Mouse (Mus musculus): ENCODE data around the gene Gstt3. TPM values are rescaled to one million over a fixed set of nuclear protein-coding genes. Genes with fewer than 3 reads are reported as not detected.

The Gstt3 gene
- polyA plus RNA-seq (2015; fragmentation: Nextera tagmentation; extraction: Ambion mirVana), result 14.9 and 15.4 TPM in 2 replicates

DNA sequence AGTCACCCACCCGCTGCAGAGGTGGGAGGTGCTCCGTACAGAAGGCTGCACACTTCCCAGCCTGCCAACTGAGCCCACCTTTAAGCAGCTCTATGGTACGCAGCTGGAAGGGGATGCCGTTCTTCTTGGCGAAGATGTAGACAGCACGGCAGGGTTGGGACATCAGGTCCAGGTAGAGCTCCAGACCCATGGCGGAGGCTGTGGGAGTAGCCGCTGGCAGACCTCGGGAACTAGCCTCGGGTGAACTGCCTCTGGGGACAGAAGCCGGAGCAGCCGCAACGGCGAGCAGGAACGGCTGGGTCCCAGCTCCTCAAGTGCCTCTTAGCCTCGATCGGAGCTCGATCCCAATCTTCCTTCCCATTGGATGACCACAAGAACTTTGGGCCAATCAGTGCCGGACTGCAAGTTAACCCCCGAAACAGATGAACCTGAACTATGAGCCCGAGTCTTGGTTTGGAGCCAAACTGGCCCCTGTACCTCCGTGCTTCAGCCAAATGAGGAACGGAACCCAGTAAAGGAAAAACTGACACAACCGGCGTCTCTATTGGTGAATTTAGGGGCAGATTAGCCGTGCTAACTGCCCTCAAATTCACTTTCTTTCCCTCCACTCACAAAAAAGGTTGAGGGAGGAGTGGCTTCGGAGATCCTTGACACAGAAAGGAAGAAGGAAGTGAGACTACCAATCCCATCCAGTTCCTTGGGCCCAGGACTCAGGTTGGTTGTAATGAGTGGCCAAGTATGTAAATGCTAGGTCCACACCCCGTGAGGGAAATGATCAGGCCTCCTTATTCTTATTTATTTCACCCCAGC is at the start of gene Gstt3, which contains the start of gene Gm20441:
Gstt3 (minus strand) TSS at position 646 of the 810 bp plus-strand sequence.
Gm20441 (minus strand) TSS at position 186 of the 810 bp plus-strand sequence.
- 1% methylated on average over 28 of the region's 28 CpGs for WGBS (ENCODE audit: insufficient replicate concordance)
- peak; percentile 60; the same call in 1 of the 2 replicates for ATAC-seq (ENCODE audit: insufficient read depth)

GRCm38 (mm10) chr10:75830275-75830670 is 49.1 kb upstream of the Gstt3 start:
- Histone ChIP-seq H3K27me3 (peaks cover 27% of the 10 kb centered on the region), H3K4me1 (replicated peaks) (peaks cover 32% of the 10 kb centered on the region), H3K36me3 (replicated peaks) (no peaks in the 10 kb centered on the region), H3K27ac (replicated peaks) (no peak overlapping the region), H3K9me3 (replicated peaks) (no peaks in the 10 kb centered on the region), H3K9ac (no peak overlapping the region), H3K4me2 (no peak overlapping the region), H3K4me3 (replicated peaks) (no peak overlapping the region)
- ATAC-seq (ENCODE audit: insufficient read depth), result no peak
- WGBS (ENCODE audit: insufficient replicate concordance), result 59% methylated on average over 2 of the region's 2 CpGs

More for the DNA sequence above, at the start of gene Gstt3, which contains the start of gene Gm20441:
- peak within 1 kb of the TSS; percentile 43 for H3K4me3 ChIP-seq (replicated peaks)
- H3K36me3 ChIP-seq (replicated peaks), result 0 out of 2 replicates have a peak, but pooled peaks cover 2% of the 10 kb centered on the region
- no peaks in the 10 kb centered on the region for H3K9me3 ChIP-seq (replicated peaks)
- H3K4me1 ChIP-seq (replicated peaks), result peaks cover 4% of the 10 kb centered on the region; the same call in 1 of the 2 replicates
- H3K27ac ChIP-seq (replicated peaks), result peak within 1 kb of the TSS; percentile 31; the same call in 1 of the 2 replicates
- peaks cover 77% of the 10 kb centered on the region for H3K27me3 ChIP-seq
- 0 out of 2 replicates have a peak within 1 kb of the TSS, but pooled peaks have one; percentile 19 for H3K9ac ChIP-seq
- peak within 1 kb of the TSS; percentile 58 for H3K4me2 ChIP-seq

DNA sequence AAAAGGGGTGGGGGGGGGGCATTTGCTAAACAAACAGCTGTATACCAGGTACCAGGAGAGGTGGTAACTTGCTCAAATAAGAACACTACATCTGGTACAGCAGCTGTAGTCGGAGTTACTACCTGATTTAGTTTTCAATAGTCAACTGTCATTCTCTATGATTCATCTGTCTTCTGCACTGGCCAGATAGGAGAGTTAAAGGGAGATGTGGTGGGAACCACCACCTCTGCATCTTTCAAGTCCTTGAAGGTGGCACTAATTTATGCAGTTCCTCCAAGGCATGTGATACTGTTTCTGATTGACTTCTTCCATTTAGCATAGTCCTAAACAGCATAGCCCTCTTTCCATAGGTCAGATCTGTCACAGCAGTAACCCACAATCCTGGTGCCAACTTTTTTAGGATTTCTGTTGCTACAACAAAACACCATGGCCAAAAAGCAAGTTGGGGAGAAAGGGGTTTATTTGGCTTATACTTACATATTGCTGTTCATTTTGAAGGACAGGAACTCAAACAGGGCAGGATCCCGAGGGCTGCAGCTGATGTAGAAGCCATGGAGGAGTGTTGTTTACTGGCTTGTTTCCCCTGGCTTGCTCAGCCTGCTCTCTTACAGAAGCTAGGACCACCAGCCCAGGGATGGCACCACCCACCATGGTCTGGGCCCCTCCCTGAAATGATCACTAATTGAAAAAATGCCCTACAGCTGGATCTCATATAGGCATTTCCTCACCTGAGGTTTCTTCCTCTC is 48.5 kb upstream of the Gstt3 start:
- Histone ChIP-seq H3K4me1 (replicated peaks) (peaks cover 26% of the 10 kb centered on the region), H3K4me2 (no peak overlapping the region), H3K9ac (no peak overlapping the region), H3K27me3 (peaks cover 27% of the 10 kb centered on the region), H3K36me3 (replicated peaks) (no peaks in the 10 kb centered on the region), H3K9me3 (replicated peaks) (no peaks in the 10 kb centered on the region), H3K27ac (replicated peaks) (no peak overlapping the region), H3K4me3 (replicated peaks) (no peak overlapping the region)
- ATAC-seq (ENCODE audit: insufficient read depth), result no peak
- 46% methylated on average over 2 of the region's 2 CpGs for WGBS (ENCODE audit: insufficient replicate concordance)

DNA sequence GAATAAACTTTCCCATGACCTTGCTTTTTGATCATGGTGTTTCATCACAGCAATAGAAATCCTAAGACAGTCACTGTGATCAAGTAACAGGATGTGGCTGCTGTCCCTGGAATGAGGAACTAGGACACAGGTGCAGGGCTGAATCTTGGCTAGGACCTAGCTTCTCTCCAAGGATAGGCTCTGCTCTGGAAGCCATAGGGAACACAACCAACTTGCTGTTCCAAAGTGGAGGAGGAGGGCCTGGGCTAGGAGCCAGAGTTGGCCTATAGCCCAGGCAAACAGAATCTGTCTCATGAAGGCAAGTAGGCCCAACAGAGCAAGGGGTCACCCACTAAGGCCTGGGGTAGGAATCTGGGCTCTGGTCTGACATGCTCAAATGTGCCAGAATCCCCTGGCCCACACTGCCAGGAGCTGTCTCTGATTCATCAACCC is 47.3 kb upstream of the Gstt3 start:
- Histone ChIP-seq H3K9ac (no peak overlapping the region), H3K9me3 (replicated peaks) (no peaks in the 10 kb centered on the region), H3K27me3 (peaks cover 16% of the 10 kb centered on the region), H3K4me3 (replicated peaks) (no peak overlapping the region), H3K27ac (replicated peaks) (no peak overlapping the region), H3K4me2 (no peak overlapping the region), H3K4me1 (replicated peaks) (peaks cover 14% of the 10 kb centered on the region), H3K36me3 (replicated peaks) (no peaks in the 10 kb centered on the region)
- no peak for ATAC-seq (ENCODE audit: insufficient read depth)

DNA sequence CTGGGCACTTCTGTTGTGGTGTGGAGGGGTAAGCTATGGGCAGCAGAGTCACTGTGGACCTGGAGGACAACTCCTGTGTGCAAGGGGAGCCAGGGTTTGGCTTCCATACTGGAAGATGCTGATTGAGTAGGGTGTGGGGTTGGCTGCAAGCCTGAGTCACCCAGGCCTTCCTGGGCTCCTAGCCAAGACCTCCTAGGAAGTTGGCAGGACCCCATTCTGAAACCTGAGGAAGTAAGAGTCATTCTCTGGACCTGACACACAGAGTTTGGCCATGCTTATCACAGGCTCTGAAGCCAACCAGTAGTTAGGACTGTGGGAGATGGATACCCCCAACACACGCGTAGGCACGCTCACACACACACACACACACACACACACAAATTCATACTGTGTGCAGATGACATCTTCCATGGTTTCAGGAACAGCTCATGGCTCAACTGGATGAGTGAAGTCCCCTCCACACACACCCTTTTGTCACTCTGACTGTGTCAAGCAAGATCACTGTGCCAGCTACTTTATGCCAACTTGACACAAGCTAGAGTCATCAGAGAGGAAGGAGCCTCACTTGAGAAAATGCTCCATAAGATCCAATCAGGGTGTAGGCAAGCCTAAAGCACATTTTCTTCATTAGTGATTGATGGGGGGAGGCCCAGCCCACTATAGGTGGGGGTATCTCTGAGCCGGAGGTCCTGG is 46.6 kb upstream of the Gstt3 start:
- no peak for ATAC-seq (ENCODE audit: insufficient read depth)
- H3K4me3 ChIP-seq (replicated peaks), result no peak overlapping the region
- 67% methylated on average over 4 of the region's 4 CpGs for WGBS (ENCODE audit: insufficient replicate concordance)
- peaks cover 9% of the 10 kb centered on the region; the same call in 1 of the 2 replicates for H3K27me3 ChIP-seq
- H3K9me3 ChIP-seq (replicated peaks), result no peaks in the 10 kb centered on the region
- H3K4me1 ChIP-seq (replicated peaks), result peaks cover 10% of the 10 kb centered on the region
- H3K4me2 ChIP-seq, result no peak overlapping the region
- H3K36me3 ChIP-seq (replicated peaks), result no peaks in the 10 kb centered on the region
- no peak overlapping the region for H3K9ac ChIP-seq
- H3K27ac ChIP-seq (replicated peaks), result no peak overlapping the region

DNA sequence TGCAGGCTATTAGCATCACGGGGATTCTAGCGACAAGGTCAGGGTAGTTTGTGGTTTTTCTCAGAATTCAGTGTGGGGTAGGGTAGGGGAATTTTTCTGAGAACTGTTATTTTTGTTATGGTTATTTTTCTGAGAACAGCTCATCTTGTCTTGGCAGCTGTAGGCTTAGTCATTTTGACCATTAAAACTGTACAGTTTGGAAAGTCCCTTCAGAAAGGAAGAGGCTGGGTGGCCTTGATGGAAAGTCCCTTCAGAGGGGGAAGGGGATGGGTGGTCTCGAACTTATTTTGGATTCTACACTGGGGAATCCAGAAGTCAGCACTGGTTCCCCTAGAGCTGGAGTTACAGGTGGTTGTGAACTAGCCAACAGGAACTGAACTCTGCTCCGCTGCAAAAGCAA is 43.3 kb upstream of the Gstt3 start:
- Histone ChIP-seq H3K4me1 (replicated peaks) (peaks cover 5% of the 10 kb centered on the region; the same call in 1 of the 2 replicates), H3K9me3 (replicated peaks) (no peaks in the 10 kb centered on the region), H3K9ac (no peak overlapping the region), H3K36me3 (replicated peaks) (no peaks in the 10 kb centered on the region), H3K4me3 (replicated peaks) (no peak overlapping the region), H3K27me3 (peaks cover 8% of the 10 kb centered on the region), H3K4me2 (no peak overlapping the region), H3K27ac (replicated peaks) (no peak overlapping the region)
- WGBS (ENCODE audit: insufficient replicate concordance), result 51% methylated on average over 4 of the region's 4 CpGs
- no peak for ATAC-seq (ENCODE audit: insufficient read depth)

DNA sequence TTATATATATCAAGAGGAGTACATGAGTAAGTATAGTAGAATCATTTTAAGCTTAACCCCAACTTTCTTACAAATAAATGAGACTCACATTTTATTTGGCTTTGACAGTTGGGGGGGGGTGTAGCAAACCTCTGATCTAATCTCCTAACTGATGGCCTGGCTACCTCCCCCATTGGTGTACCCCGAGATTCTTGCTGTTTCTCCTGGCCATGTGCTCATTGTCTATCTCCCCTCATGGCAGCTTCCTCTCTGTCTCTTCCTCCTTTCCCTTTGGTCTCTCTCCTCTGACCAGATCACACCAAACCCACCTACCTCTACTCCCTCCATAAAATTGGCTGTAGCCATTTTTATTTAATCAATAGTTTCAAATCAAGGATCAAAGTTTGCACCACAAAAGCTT is 42.6 kb upstream of the Gstt3 start:
- WGBS (ENCODE audit: insufficient replicate concordance), result 48% methylated on average over 1 of the region's 1 CpGs
- H3K4me3 ChIP-seq (replicated peaks), result no peak overlapping the region

DNA sequence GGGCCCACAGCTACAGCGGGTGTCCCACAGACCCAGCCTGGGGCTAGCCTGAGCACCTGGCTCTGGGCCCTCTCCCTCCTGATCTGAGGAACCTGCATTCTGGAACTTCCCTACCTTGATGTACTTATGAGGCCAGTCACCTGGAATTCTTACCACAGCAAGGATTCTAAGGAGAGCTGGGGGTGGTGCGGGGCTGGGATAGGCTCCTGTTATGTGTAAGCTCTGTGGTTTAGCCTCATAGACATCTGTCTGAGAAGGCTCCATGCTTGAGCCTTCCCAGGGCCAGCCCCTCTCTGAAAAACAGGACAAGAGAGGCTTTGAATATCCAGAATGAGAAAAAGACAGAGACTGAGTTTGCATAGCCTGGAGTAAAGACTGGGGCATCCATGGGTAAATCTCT is 41.2 kb upstream of the Gstt3 start, which contains the start of gene Gstt4:
Gstt4 (minus strand) TSS at position 101 of the 400 bp plus-strand sequence.
- H3K36me3 ChIP-seq (replicated peaks), result no peaks in the 10 kb centered on the region
- no peak within 1 kb of the TSS for H3K4me2 ChIP-seq
- H3K27ac ChIP-seq (replicated peaks), result no peak within 1 kb of the TSS
- WGBS (ENCODE audit: insufficient replicate concordance), result 81% methylated on average over 2 of the region's 2 CpGs
- no peaks in the 10 kb centered on the region for H3K9me3 ChIP-seq (replicated peaks)
- no peak within 1 kb of the TSS for H3K9ac ChIP-seq
- H3K4me3 ChIP-seq (replicated peaks), result no peak within 1 kb of the TSS
- H3K27me3 ChIP-seq, result peaks cover 8% of the 10 kb centered on the region
- ATAC-seq (ENCODE audit: insufficient read depth), result no peak
- H3K4me1 ChIP-seq (replicated peaks), result no peaks in the 10 kb centered on the region

More for the DNA sequence above, 42.6 kb upstream of the Gstt3 start:
- Histone ChIP-seq H3K9me3 (replicated peaks) (no peaks in the 10 kb centered on the region), H3K4me2 (no peak overlapping the region), H3K9ac (no peak overlapping the region), H3K27ac (replicated peaks) (no peak overlapping the region), H3K4me1 (replicated peaks) (peaks cover 5% of the 10 kb centered on the region; the same call in 1 of the 2 replicates), H3K36me3 (replicated peaks) (no peaks in the 10 kb centered on the region), H3K27me3 (peaks cover 8% of the 10 kb centered on the region)
- ATAC-seq (ENCODE audit: insufficient read depth), result no peak

GRCm38 (mm10) chr10:75819882-75820281 is 38.7 kb upstream of the Gstt3 start:
- no peak for ATAC-seq (ENCODE audit: insufficient read depth)
- no peak overlapping the region for H3K27ac ChIP-seq (replicated peaks)
- H3K9me3 ChIP-seq (replicated peaks), result no peaks in the 10 kb centered on the region
- 62% methylated on average over 5 of the region's 5 CpGs for WGBS (ENCODE audit: insufficient replicate concordance)
- H3K4me3 ChIP-seq (replicated peaks), result no peak overlapping the region
- peaks cover 3% of the 10 kb centered on the region; the same call in 1 of the 2 replicates for H3K27me3 ChIP-seq
- no peak overlapping the region for H3K4me2 ChIP-seq
- no peaks in the 10 kb centered on the region for H3K36me3 ChIP-seq (replicated peaks)
- no peaks in the 10 kb centered on the region for H3K4me1 ChIP-seq (replicated peaks)
- H3K9ac ChIP-seq, result no peak overlapping the region

- no peak for ATAC-seq (ENCODE audit: insufficient read depth)
- Histone ChIP-seq H3K9ac (no peak overlapping the region), H3K4me3 (replicated peaks) (no peak overlapping the region), H3K27ac (replicated peaks) (no peak overlapping the region), H3K4me2 (no peak overlapping the region), H3K27me3 (peaks cover 3% of the 10 kb centered on the region; the same call in 1 of the 2 replicates), H3K9me3 (replicated peaks) (no peaks in the 10 kb centered on the region), H3K36me3 (replicated peaks) (no peaks in the 10 kb centered on the region), H3K4me1 (replicated peaks) (no peaks in the 10 kb centered on the region)
- 57% methylated on average over 10 of the region's 10 CpGs for WGBS (ENCODE audit: insufficient replicate concordance)
Observed at GRCm38 (mm10) chr10:75818641-75819040, 37.4 kb upstream of the Gstt3 start.
